Mouse (Mus musculus) common myeloid progenitor, adult 5-6 weeks (primary cell): ENCODE measurements around the gene Antxr2. TPM values are rescaled to one million over a fixed set of nuclear protein-coding genes. Genes with fewer than 3 reads are reported as not detected.

Experiments
- ATAC-seq: replicated peaks from 2 replicates; pipeline ENCODE4 v1.8.0; 2016; ENCODE audit warnings: low read depth, mild to moderate bottlenecking, moderate TSS enrichment, inconsistent platforms; ENCODE audit not compliant: poor library complexity, severe bottlenecking
- total RNA-seq: library from RNA; stranded (forward); fragments of 200-1000, 187-1606 nt; gene quantifications from 2 replicates; pipeline ENCODE4 v1.2.3, GENCODE M21; 2017

Antxr2 gene
- total RNA-seq, 1 experiment from 2014 or later: 8.8 TPM

DNA sequence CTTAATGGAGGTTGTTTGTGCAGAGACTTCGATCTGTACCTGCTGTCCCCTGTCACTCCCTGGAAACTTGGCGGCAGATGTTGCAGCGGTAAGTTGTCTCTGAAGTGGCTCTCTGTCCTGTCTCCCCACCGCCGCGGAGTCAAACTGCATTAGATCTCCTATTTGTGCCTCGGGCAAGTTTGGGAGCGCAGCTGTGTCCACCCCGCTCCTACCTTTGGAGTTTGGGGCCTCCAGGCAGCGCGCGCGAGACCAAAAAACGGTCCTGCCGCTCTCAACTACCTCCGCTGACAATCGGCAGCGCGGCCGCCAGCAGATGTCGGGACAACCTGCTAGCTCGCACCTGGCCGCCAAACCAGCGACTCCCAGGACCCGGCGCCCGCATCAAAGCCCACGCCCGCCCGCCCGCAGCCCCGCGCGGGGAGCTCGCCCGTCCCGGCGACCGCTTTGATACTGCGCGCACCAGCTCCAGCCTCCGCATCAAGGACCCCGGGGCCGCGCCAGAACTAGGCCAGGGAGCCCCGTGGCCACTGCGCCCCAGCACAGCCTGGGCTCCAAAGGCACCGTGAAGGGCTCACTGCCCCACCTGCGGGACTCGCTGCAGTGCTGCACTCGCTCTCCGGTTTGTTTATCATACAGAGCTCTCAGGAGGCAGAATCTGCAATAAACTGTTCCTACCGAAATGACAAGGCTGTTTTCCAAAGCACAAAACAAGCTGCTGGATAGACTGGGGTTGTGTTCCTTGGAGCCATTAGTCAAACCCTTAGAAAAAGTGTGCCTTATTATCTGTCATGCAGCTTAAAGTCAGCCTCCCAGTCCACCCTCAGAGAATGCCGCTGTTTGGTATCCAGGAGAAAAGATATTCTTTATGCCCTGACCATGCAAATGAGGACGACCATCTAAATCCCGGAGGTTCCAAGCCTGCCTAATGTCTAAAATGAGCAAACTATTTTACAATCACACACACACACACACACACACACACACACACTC, 95.4 kb downstream of the Antxr2 start:
- ATAC-seq: no peak

DNA sequence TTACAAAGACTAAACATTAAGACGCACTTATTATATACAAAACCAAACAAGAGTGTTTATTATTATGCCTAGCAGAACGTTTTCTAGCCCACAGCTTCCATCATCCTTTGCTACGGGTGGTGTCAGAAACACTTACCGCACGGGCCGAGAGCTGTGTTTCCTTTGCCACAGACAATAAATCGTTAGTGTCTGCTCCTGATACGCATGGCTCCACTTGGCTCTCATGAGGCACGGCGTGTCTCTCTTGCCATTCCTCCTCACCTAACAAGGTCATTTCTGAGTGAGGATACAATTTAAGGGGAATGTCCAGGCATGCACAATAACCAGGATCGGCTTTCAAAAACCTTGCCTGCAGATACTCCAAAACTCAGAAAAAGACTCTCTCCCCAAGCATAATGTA, 113.2 kb downstream of the Antxr2 start:
- ATAC-seq: no peak

DNA sequence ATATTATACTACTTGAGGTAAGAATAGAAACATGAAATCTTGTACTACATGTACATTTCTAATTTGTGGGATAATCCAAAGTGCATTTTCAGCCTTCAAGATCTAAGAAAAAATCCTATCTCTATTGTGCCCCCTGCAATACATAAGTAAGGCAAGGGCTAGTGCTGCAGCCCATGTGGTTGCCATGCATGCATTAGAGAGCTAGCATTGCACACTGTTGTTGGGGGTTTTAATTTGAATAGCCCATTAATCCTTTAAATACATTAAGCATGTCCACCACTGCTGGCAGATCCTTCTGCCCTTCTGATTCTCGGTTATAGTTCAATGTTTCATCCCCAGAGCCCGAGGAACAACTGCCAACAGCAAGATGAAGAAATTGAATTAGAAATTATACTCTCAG, 116.0 kb downstream of the Antxr2 start:
- no peak for ATAC-seq

DNA sequence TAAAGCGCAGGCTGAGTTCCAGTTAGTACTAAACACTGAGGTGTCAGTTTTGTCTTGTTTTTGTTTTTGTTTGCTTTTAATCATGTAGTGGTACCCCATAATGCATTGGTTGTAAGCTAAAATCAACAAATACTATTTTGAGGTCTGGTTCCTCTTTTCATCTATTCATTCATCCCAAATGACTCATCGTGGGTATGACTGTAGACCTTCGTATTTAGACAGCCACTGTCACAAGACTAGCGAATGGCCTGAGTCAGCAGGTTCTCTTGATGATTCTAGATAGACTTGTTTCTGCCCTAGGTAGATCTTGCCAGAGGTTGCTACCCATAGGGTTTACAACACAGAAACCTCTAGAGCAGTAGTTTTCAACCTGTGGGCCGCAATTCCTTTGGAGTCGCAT, 116.9 kb downstream of the Antxr2 start:
- ATAC-seq: peak; percentile 66; the same call in 1 of the 2 replicates

DNA sequence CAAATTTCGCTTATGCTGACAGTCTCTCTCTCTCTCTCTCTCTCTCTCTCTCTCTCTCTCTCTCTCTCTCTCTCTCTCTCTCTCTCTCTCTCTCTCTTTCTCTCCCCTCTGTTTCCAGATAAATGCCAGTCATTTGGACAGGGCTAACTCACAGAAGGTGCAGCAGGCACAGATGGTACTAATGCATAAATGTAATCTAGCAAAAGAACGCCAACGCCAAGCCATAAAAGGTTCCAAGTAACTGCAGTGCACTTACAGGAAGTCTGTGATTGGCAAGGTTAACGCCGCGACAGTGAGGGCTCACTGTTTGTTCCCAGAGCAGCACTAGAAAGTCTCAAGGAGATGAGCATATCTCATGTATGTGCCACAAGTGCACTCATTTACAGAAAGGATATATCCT, 123.4 kb downstream of the Antxr2 start:
- ATAC-seq: no peak

DNA sequence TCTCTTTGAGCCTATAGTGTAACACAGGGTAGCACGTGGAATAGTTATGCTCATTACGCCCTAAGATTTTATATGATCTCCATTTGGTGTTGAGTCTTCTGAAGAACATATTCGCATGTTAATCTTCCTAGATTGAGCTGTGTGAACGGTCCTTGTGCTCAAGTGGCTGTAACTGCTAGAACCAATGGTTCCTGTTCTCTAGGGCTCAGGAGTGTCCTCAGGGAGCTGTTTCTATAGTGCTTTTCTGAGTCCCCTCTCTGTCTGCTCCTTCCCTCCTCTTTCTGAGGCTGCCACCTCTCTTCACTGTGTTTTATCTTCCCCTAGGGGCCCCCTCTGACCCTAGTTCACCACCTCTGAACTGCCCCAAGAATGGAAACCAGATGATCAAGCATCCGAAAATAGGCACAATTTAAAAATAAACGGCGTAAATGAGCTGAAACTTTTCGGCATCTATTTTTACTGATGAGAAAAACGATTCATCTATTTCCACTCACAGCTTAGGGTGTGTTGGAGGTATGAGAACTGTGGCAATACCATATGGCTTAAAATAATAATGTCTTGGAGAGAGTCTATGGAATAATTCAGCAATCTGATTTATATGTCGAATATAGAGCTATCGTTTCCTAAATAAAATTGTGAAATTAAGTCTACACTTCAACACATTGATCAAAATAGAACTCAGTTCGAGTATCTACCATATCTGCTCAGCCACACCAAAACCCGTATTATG, 124.1 kb downstream of the Antxr2 start:
- no peak for ATAC-seq

DNA sequence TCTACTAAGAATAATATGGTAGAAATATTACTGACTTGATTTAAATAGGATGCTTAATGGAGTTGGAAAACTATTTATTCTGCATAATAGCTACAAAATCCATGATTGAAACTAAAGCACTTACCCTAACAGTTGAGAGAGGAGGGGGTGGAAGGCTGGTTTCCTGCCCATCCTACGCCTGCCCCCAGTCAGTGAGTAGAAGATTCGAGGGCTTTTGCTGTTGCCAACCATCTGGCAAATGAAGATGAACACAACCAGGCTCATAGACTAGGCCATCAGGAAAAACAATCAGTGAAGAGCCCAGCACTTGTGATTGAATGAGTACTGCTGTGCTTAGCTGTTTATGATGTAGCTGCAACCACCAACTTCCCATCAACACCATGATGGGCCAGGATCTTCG, 125.0 kb downstream of the Antxr2 start:
- ATAC-seq: no peak

DNA sequence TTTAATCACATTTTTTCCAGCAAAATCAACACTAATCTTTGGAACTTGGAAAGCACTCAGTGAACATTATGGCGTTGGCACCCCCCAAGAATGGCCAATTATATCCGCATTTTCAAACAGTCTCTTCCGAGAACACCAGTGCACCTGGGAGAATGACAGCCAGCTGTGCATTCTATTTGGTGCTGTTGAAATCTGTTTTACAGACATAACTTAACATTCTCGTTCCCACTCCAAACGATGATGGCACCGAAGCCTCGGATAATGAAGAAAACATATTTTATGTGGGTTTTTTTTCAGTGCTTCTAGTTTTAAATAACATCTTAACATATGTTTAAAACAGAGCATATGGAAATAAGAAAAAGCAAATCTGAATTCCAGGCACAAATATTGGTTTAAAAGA, 129.7 kb downstream of the Antxr2 start:
- no peak for ATAC-seq

DNA sequence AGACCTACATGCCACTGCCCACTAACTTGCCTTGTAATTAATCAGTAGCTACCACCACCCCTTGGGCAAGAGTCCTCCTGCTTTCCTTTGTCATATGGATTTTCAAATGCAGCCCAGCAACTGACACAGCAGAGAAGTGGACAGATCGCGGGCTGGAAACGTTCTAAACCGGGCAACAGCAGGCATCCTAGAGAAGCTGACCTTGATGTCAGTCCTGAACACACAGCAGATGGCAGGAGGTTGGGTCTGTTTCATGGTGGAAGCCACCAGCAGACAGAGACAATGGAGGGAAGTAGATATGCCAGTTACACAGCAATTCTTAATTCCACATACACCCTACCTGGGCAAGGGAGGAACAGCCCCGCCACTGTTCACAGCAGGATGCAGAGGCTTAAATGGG, 131.5 kb downstream of the Antxr2 start:
- ATAC-seq: no peak

DNA sequence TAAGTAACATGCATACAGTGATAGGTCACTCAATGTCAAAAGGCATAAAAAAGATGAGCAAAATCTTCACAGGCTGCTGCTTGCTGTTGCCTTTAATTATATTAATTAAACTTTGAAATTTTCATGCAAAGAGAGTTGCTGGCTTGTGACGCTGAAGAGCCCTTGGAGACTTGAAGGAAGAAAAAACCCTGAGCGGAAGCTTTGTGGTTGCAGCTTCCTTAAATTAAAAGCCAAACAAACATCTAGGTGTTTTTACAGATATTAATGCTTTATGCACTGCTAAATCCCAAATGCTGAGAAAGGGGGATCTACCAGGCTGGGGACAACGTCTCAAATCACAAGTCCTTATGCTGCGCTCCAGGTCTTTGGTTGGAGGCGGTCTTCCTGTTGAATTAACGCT, 145.4 kb downstream of the Antxr2 start:
- peak; percentile 63 for ATAC-seq

DNA sequence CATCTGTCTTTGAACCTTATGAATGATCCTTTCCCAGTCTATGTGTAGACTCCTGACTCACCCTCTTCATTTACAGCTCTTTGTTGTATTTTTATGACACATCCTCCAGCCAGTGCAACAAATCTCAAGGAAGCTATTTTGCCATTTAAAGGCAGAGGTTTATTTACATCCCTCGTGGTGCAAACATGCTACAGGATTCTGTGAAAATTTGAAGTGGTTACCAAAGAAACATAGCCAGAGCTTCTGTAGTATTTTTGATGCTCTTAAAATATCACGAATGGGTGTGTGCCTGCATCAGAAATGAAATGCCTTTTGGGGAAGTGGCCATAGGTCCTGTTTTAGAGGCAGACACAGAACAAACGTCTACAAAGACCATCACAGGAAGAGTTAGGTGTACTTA, 146.7 kb downstream of the Antxr2 start:
- ATAC-seq: no peak

DNA sequence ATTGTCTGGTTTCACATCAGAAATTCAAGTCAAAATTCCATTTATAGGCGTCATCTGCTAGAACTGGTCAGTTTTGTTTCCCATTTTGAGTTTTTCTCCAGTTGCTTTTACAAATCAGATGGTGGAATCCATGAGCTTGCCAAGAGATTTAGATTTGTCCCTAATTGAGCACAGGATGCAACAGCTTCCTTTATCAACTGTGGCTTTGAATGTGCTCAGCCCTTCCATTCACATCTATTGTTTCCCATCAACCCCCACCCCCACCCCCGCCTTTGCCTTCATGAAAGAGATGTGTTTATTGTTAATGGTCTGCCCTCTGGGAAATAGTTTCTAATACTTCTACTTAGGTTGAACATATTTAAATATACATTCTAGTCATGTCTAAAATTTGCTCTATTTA, 149.4 kb downstream of the Antxr2 start:
- ATAC-seq: no peak

DNA sequence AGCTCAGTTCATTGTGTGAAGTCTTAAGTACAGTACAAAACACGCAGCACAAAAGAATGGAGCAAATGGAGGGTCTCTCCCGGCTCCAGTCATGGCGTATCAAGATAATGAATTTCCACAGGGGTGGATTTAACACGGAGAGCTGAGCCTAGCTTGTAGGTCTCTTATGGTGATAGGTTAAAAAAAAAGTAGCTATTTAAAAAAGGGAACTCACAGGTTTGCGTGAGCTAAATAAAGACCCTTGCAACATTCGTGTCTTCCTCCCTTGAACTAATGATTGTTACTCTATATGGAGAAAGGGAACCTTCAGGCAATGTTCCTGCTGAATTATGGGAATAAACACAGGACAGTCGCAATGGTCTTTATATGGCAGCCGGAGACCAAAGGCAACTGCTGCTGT, 150.7 kb downstream of the Antxr2 start:
- ATAC-seq: peak; percentile 48; the same call in 1 of the 2 replicates

DNA sequence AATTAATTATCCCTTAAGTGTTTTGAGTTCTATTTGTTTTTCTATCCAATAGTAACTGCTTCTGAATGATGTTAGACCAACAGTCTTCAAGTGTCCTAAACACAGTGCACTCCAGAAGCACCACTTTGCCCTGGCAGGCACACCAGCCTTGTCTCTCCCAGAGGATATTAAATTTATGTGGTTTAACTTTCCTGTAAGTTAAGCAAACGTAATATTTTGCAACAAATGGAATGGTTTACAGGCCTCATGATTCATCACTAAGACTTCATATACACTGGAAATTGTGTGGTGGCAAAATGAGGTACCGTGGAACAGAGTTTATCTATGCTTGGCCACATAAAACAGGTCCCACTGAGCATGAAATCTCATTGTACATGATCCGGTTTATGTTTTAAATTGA, 152.0 kb downstream of the Antxr2 start:
- no peak for ATAC-seq

DNA sequence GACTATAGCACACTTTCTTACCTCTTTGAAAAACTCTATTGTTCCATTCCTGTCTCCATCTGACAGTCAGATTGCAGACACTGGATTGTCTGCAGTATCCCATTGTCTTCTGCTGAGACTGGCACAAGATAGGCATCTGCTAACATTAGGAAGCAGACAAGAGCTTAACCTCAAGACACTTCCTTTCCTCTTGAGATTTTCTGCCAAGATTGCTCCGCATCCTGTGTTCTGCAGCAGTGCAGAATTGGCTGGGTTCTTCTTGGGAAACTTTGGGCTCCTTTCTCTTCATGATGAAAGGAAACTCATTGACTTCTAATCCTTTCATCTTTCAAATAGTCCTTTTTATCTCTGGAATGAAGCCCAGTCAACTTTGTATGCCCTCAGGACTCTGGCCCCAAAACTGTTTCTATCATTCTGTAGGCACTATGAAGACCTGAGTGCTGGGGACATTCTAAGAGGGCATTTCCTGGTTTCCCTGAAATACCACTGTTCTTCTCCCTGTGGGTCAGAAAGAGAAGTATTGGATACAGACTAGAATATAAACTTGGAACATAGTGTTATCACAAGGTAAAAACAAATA, 152.5 kb downstream of the Antxr2 start:
- ATAC-seq: peak; percentile 56; the same call in 1 of the 2 replicates

DNA sequence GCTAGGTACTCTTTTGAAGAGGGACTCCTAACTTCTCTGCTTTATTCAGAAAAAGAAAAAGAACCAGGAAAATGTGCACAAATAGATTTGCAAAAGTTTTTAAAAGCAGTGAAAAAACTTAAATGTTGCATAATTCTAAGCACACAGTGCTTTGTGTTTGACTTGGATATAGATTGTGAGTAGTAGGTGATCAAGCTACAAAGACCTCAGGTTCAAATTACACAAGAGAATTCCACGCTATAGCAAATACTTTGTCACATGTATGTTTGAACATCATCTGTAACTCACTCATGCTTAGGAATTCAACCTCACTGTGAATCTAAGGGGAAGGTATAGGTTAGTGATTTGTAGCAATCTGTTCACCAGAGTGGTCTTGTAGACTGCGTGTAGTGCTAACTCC, 153.9 kb downstream of the Antxr2 start:
- no peak for ATAC-seq

DNA sequence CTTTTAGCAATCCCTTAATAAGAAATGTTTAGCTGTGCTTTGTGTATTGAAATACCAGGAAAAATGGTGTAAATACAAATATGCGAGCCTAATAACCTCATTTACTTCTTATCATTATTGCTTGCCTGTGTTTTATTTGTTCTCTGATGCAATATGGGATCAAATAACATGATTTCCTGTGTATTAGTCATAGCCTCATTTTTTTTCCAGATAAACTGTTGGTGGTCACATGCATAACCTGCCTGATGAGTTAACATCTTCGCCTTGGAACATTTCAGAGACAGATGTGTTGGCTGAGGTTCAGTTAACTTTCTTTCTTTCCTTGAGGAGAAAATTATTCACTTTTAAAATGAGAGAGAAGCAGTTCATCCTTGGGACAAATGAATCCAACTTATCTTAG, 162.9 kb downstream of the Antxr2 start:
- ATAC-seq: no peak

DNA sequence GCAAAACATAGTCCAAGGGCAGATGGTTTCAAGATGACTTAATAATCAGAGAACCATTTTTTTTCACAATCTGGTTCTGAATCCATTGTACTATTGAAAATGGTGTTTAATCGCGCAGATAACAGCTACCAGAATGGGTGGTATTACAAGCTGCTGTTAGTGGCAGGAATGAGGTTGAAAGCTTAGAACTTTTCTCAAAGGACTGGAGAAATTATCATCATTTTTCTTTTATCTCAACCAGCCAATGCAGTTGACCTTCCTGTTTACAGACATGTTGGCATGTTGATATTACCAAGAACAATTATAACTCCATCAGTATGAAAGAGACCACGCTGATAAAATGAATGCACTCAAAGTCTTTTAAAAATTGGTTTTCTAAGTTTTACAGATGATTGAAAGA, 163.9 kb downstream of the Antxr2 start:
- ATAC-seq: no peak

DNA sequence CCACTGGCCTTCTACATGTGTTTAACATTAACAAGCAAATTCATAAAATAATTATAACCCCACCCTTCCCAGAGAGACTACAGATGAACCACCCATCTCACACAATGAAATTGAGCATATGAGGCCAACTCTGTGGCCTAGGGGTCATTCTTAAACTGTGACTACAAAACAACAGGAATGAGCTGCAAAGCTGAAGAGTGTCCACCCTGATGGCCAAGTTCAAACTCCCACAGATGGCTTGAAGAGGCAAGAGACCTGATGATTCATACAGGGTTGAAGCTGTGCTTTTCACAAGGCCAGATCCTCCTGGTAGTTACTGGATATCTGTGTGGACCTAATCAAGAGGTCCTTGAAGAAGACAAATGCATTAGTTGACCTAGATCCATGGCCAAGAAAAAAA, 173.7 kb downstream of the Antxr2 start:
- no peak for ATAC-seq

DNA sequence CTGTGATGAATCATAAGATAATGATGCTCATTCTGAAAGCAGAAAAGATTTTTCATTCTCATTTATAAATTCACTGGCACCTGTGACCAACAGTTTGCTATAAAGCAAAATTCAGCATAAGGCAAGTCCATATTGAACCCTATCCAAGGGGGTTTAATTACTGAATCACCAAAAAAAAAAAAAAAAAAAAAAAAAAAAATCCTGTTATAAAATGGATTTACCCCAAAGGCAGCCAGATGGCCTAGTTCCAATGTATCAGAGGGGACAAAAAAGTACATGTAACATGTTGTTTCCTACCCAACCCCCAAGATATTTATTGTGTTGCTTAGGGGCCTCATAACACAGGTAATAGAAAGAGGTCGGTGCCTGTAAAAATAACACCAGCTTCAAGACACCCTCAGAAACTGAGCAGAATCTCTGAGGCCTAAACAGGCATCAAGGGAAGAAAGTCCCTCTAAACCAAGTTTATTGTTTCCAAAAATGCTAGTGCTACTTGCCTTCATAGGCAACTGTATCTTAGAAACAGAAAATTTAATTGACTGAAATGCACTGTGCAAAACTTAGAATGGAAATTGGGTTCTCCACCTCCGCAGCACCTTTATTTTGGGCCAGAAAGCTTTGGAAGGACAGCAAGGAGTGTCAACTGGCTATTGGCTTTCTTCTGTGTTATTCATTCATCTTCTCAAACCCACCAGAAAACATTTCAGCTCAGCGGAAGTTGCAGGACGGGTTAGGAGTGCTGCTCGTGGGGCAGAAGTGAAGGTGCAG, 178.7 kb downstream of the Antxr2 start:
- ATAC-seq: no peak
